Mouse (Mus musculus) MEL (cell line): ENCODE data around the gene Tbxas1. TPM values are rescaled to one million over a fixed set of nuclear protein-coding genes. Genes with fewer than 3 reads are reported as not detected.

Experiments used
- DNase-seq: peaks from one replicate; pipeline ENCODE4 v3.0.0; 2011; ENCODE audit warnings: low read depth, low spot score
- H3K27ac ChIP-seq: 2 replicates; pipeline ENCODE4 v1.5.1; 2012; ENCODE audit warnings: low read depth, mild to moderate bottlenecking, control low read depth, low read length, moderate library complexity; ENCODE audit not compliant: control insufficient read depth
- H3K27me3 ChIP-seq, 2 experiments: fragments of 150-350 bp in 1 of 2; sonication (generic) in 1 of 2; 2 replicates each; pipeline ENCODE4 v1.6.1; 2012; ENCODE audit warnings: low read length in 2 of 2, mild to moderate bottlenecking in 2 of 2, improper control_type of control experiment in 1 of 2, moderate library complexity in 1 of 2; ENCODE audit not compliant: insufficient read depth in 2 of 2, control insufficient read depth in 1 of 2
- H3K36me3 ChIP-seq, 2 experiments: 2 replicates each; pipeline ENCODE4 v1.6.1; 2012 to 2014; ENCODE audit warnings: low read length in 2 of 2, improper control_type of control experiment in 1 of 2, inconsistent platforms in 1 of 2, mild to moderate bottlenecking in 1 of 2; ENCODE audit not compliant: insufficient read depth in 2 of 2, control insufficient read depth in 1 of 2
- H3K4me1 ChIP-seq, 2 experiments: fragments of 150-350 bp in 1 of 2; sonication (generic) in 1 of 2; 2 replicates each; pipeline ENCODE4 v1.6.1; 2012; ENCODE audit warnings: low read length in 2 of 2, improper control_type of control experiment in 1 of 2, mild to moderate bottlenecking in 1 of 2; ENCODE audit not compliant: insufficient read depth in 2 of 2, control insufficient read depth in 1 of 2
- H3K4me3 ChIP-seq, 2 experiments: fragments of 150-350 bp in 1 of 2; sonication (generic) in 1 of 2; 2 replicates each; pipeline ENCODE4 v1.5.1; 2012; ENCODE audit warnings: low read depth in 2 of 2, low read length in 2 of 2, mild to moderate bottlenecking in 2 of 2, moderate library complexity in 2 of 2, control low read depth in 1 of 2, improper control_type of control experiment in 1 of 2; ENCODE audit not compliant: control insufficient read depth in 1 of 2, insufficient read depth in 1 of 2
- H3K79me2 ChIP-seq: 2 replicates; pipeline ENCODE4 v1.6.1; 2012; ENCODE audit warnings: mild to moderate bottlenecking, low read length, moderate library complexity; ENCODE audit not compliant: control insufficient read depth, poor library complexity, insufficient read depth
- H3K9ac ChIP-seq: 2 replicates; pipeline ENCODE4 v1.6.1; 2012; ENCODE audit warnings: low read depth, mild to moderate bottlenecking, control low read depth, low read length, moderate library complexity; ENCODE audit not compliant: control insufficient read depth, poor library complexity, severe bottlenecking
- H3K9me3 ChIP-seq: fragments of 150-350 bp; sonication (generic); replicated peaks from 2 replicates; pipeline ENCODE4 v1.6.1; 2012; ENCODE audit warnings: mild to moderate bottlenecking, low read length, improper control_type of control experiment, moderate library complexity; ENCODE audit not compliant: insufficient read depth
- BHLHE40 ChIP-seq: IDR thresholded peaks from 2 replicates; pipeline ENCODE4 v1.6.1; 2012; ENCODE audit warnings: low read depth, mild to moderate bottlenecking, inconsistent platforms, low read length, improper control_type of control experiment, borderline replicate concordance
- CHD2 ChIP-seq: IDR thresholded peaks from 2 replicates; pipeline ENCODE4 v1.6.1; 2011; ENCODE audit warnings: low read length, improper control_type of control experiment
- EP300 ChIP-seq, 2 experiments: IDR thresholded peaks; 2 replicates each; pipeline ENCODE4 v1.6.1; 2011; ENCODE audit warnings: improper control_type of control experiment in 2 of 2, low read length in 2 of 2, low read depth in 1 of 2, mild to moderate bottlenecking in 1 of 2
- GABPA ChIP-seq: IDR thresholded peaks from 2 replicates; pipeline ENCODE4 v1.6.1; 2012; ENCODE audit warnings: low read depth, mild to moderate bottlenecking, inconsistent platforms, low read length, improper control_type of control experiment, moderate library complexity
- GATA1 ChIP-seq: IDR thresholded peaks from 2 replicates; pipeline ENCODE4 v1.6.1; 2011; ENCODE audit warnings: low read depth, low read length, improper control_type of control experiment
- JUND ChIP-seq: IDR thresholded peaks from 2 replicates; pipeline ENCODE4 v1.6.1; 2011; ENCODE audit warnings: low read depth, mild to moderate bottlenecking, improper control_type of control experiment, low read length
- KAT2A ChIP-seq: conservative IDR thresholded peaks from 2 replicates; pipeline ENCODE4 v1.6.1; 2012; ENCODE audit warnings: low read depth, low read length, improper control_type of control experiment, inconsistent platforms
- MAX ChIP-seq: IDR thresholded peaks from 2 replicates; pipeline ENCODE4 v1.6.1; 2011; ENCODE audit warnings: low read length, improper control_type of control experiment
- MEF2A ChIP-seq: IDR thresholded peaks from 2 replicates; pipeline ENCODE4 v1.6.1; 2014; ENCODE audit warnings: low read depth, mild to moderate bottlenecking, inconsistent platforms, low read length, improper control_type of control experiment; ENCODE audit not compliant: poor library complexity, insufficient replicate concordance, severe bottlenecking; ENCODE audit errors: extremely low read depth
- NELFE ChIP-seq: IDR thresholded peaks from 2 replicates; pipeline ENCODE4 v1.6.1; 2011; ENCODE audit warnings: low read depth, low read length, improper control_type of control experiment
- NRF1 ChIP-seq: IDR thresholded peaks from 2 replicates; pipeline ENCODE4 v1.6.1; 2014; ENCODE audit warnings: low read depth, mild to moderate bottlenecking, inconsistent platforms, low read length, improper control_type of control experiment, moderate library complexity; ENCODE audit not compliant: poor library complexity, insufficient read depth, severe bottlenecking
- POLR2AphosphoS2 ChIP-seq: IDR thresholded peaks from 2 replicates; pipeline ENCODE4 v1.6.1; 2011; ENCODE audit warnings: low read length, improper control_type of control experiment
- POLR2AphosphoS5 ChIP-seq: IDR thresholded peaks from 2 replicates; pipeline ENCODE4 v1.6.1; 2012; ENCODE audit warnings: low read depth, borderline replicate concordance, mild to moderate bottlenecking, inconsistent platforms, low read length, moderate library complexity, mixed read lengths
- TBP ChIP-seq: IDR thresholded peaks from 2 replicates; pipeline ENCODE4 v1.8.0; 2011; ENCODE audit warnings: low read depth, low read length, improper control_type of control experiment
- TCF12 ChIP-seq: IDR thresholded peaks from 2 replicates; pipeline ENCODE4 v1.6.1; 2014; ENCODE audit warnings: low read depth, mild to moderate bottlenecking, inconsistent platforms, low read length, improper control_type of control experiment, moderate library complexity
- USF1 ChIP-seq: IDR thresholded peaks from 2 replicates; pipeline ENCODE4 v1.6.1; 2014; ENCODE audit warnings: low read depth, mild to moderate bottlenecking, inconsistent platforms, low read length, improper control_type of control experiment, moderate library complexity
- USF2 ChIP-seq, 2 experiments: IDR thresholded peaks; 2 replicates each; pipeline ENCODE4 v1.6.1; 2011 to 2012; ENCODE audit warnings: improper control_type of control experiment in 2 of 2, low read length in 2 of 2, borderline replicate concordance in 1 of 2, inconsistent platforms in 1 of 2, low read depth in 1 of 2, mild to moderate bottlenecking in 1 of 2; ENCODE audit not compliant: insufficient read depth in 1 of 2
- ZC3H11A ChIP-seq: IDR thresholded peaks from 2 replicates; pipeline ENCODE4 v1.6.1; 2012; ENCODE audit warnings: low read depth, mild to moderate bottlenecking, inconsistent platforms, low read length, improper control_type of control experiment
- ZKSCAN1 ChIP-seq: IDR thresholded peaks from 2 replicates; pipeline ENCODE4 v1.6.1; 2012; ENCODE audit warnings: low read depth, mild to moderate bottlenecking, inconsistent platforms, low read length, improper control_type of control experiment, moderate library complexity
- ZMIZ1 ChIP-seq: IDR thresholded peaks from 2 replicates; pipeline ENCODE4 v1.6.1; 2012; ENCODE audit warnings: low read depth, mild to moderate bottlenecking, inconsistent platforms, low read length, improper control_type of control experiment, moderate library complexity
- polyA plus RNA-seq, 2 experiments: library from polyadenylated mRNA; stranded (reverse) in 1 of 2; unstranded in 1 of 2; fragments of >175 nt in 1 of 2; fragments of >200 nt in 1 of 2; gene quantifications; 2 replicates each; pipeline versions ENCODE4 v1.2.1 to v1.2.4; 2012; ENCODE audit warnings: low replicate concordance in 2 of 2, low read depth in 1 of 2; ENCODE audit not compliant: insufficient read length in 2 of 2, insufficient read depth in 1 of 2, missing spikeins in 1 of 2
- total RNA-seq: library from RNA; depleted of rRNA; stranded (reverse); fragments of 300-350 nt; gene quantifications from 2 replicates; pipeline ENCODE4 v1.2.3, GENCODE M21; 2012

Tbxas1 gene
- total and polyA plus RNA-seq, 3 experiments, result 0.54 to 2.7 TPM; not detected in 1

GRCm38 (mm10) chr6:39024631-39025030 is 149.4 kb downstream of the Tbxas1 start:
- Histone ChIP-seq H3K27ac (no peak overlapping the region), H3K9ac (no peak overlapping the region), H3K36me3 (peaks cover 0 to 16% of the 10 kb centered on the region in 2 experiments; a peak in 2 of 4 replicates), H3K27me3 (no peaks in the 10 kb centered on the region; a peak in 1 of 4 replicates), H3K4me1 (peaks cover 6 to 18% of the 10 kb centered on the region in 2 experiments; a peak in 3 of 4 replicates), H3K79me2 (no peaks in the 10 kb centered on the region), H3K9me3 (no peaks in the 10 kb centered on the region), H3K4me3 (no peak overlapping the region)
- TF ChIP-seq GATA1, result no peak
- TF ChIP-seq ZC3H11A, result no peak
- no peak for TF ChIP-seq TCF12
- no peak for TF ChIP-seq ZMIZ1
- TF ChIP-seq MEF2A, result no peak
- no peak for TF ChIP-seq TBP
- no peak for TF ChIP-seq EP300 (IDR thresholded peaks at IDR 0.05; ENCODE audit: low read depth in 1 of 2, low read length in 2 of 2)
- DNase-seq, result no peak

- no peak overlapping the region for H3K4me3 ChIP-seq
- H3K9me3 ChIP-seq, result no peaks in the 10 kb centered on the region
- peaks cover 6 to 18% of the 10 kb centered on the region in 2 experiments; a peak in 3 of 4 replicates for H3K4me1 ChIP-seq
- H3K36me3 ChIP-seq, result peaks cover 0 to 16% of the 10 kb centered on the region in 2 experiments; a peak in 2 of 4 replicates
- H3K79me2 ChIP-seq, result no peaks in the 10 kb centered on the region
- TF ChIP-seq BHLHE40 (no peak), GABPA (no peak), ZKSCAN1 (no peak), USF1 (no peak), MEF2A (no peak), MAX (no peak), POLR2AphosphoS2 (no peak), NELFE (no peak), CHD2 (no peak), JUND (no peak), POLR2AphosphoS5 (no peak), ZC3H11A (no peak), EP300 (IDR thresholded peaks at IDR 0.05; ENCODE audit: low read depth in 1 of 2, low read length in 2 of 2) (no peak), TBP (no peak), NRF1 (no peak), USF2 (IDR thresholded peaks at IDR 0.05; ENCODE audit: borderline replicate concordance in 1 of 2, insufficient read depth in 1 of 2, low read depth in 1 of 2, low read length in 2 of 2) (no peak), KAT2A (no peak)
- no peaks in the 10 kb centered on the region; a peak in 1 of 4 replicates for H3K27me3 ChIP-seq
- DNase-seq, result no peak
- no peak overlapping the region for H3K9ac ChIP-seq
- H3K27ac ChIP-seq, result no peak overlapping the region
Measured at GRCm38 (mm10) chr6:39025038-39025437, 149.8 kb downstream of the Tbxas1 start.
